Mouse (Mus musculus) lung, embryonic 15.5 days (tissue): ENCODE results near the gene Thap3. TPM values are rescaled to one million over a fixed set of nuclear protein-coding genes. Genes with fewer than 3 reads are reported as not detected.

Experiments used
- ATAC-seq: fragments of 200-750 bp; cut with Nextera tagmentation; 2 replicates; pipeline ENCODE4 v1.8.0; 2017; ENCODE audit warnings: moderate number of reproducible peaks, borderline replicate concordance; ENCODE audit not compliant: low FRiP score, low TSS enrichment; ENCODE audit errors: extremely low read depth
- H3K27ac ChIP-seq: fragments of 300-500 bp; sonication (generic); 2 replicates; pipeline ENCODE4 v1.5.1; 2015; ENCODE audit warnings: moderate library complexity, mild to moderate bottlenecking, inconsistent platforms
- H3K27me3 ChIP-seq: fragments of 300-500 bp; sonication (generic); 2 replicates; pipeline ENCODE4 v1.6.1; 2015; ENCODE audit warnings: inconsistent platforms
- H3K36me3 ChIP-seq: fragments of 300-500 bp; sonication (generic); 2 replicates; pipeline ENCODE4 v1.6.1; 2015; ENCODE audit warnings: inconsistent platforms
- H3K4me1 ChIP-seq: fragments of 300-500 bp; sonication (generic); 2 replicates; pipeline ENCODE4 v1.6.1; 2015; ENCODE audit warnings: inconsistent platforms
- H3K4me2 ChIP-seq: fragments of 300-500 bp; sonication (generic); 2 replicates; pipeline ENCODE4 v1.6.1; 2015; ENCODE audit warnings: inconsistent platforms, mild to moderate bottlenecking, moderate library complexity
- H3K4me3 ChIP-seq: fragments of 300-500 bp; sonication (generic); 2 replicates; pipeline ENCODE4 v1.5.1; 2015; ENCODE audit warnings: mild to moderate bottlenecking, inconsistent platforms
- H3K9ac ChIP-seq: fragments of 300-500 bp; sonication (generic); 2 replicates; pipeline ENCODE4 v1.6.1; 2015; ENCODE audit warnings: inconsistent platforms
- H3K9me3 ChIP-seq: fragments of 300-500 bp; sonication (generic); 2 replicates; pipeline ENCODE4 v1.6.1; 2016; ENCODE audit warnings: inconsistent platforms
- WGBS: fragments of 180-500 bp; shearing (Covaris S2); methylation state at CpG from one replicate; pipeline ENCODE4 v1.1.7; 2015; 5-methylcytosine and 5-hydroxymethylcytosine counted together
- polyA plus RNA-seq: library from polyadenylated mRNA; unstranded; fragments of >200 nt; fragmentation: Nextera tagmentation; extraction: Ambion mirVana; gene quantifications from 2 replicates; pipeline ENCODE4 v1.2.1, GENCODE M21; 2015

The Thap3 gene
- polyA plus RNA-seq, 1 experiment from 2014 or later, result 41.1 TPM

DNA sequence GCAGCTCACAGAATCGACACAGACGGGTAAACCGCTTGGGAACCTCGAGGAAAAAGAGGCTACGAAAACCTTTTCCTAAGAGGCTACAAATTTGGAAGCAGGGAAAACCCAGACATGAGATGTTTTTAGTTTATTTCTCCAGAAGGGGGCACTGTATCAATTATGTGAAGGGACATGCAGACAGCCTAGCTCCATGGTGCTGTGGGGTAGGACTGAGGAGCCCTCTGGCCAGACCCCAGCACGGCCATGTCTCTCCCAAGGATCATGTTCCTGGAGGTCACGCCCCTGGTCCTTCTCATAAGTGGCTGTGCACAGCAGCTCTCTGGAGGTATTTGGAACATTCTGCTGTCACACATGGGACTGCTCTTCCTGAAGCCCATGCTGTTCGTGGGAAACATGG is 8.1 kb downstream of the Thap3 start:
- WGBS, result 70% methylated on average over 8 of the region's 8 CpGs
- ATAC-seq, result no peak; the same call in 1 of the 2 replicates
- Histone ChIP-seq H3K9me3 (no peaks in the 10 kb centered on the region), H3K27me3 (no peaks in the 10 kb centered on the region), H3K4me1 (0 out of 2 replicates have a peak, but pooled peaks cover under 1% of the 10 kb centered on the region), H3K4me3 (no peak overlapping the region), H3K27ac (no peak overlapping the region), H3K36me3 (peaks cover 43% of the 10 kb centered on the region), H3K4me2 (no peak overlapping the region), H3K9ac (no peak overlapping the region)

DNA sequence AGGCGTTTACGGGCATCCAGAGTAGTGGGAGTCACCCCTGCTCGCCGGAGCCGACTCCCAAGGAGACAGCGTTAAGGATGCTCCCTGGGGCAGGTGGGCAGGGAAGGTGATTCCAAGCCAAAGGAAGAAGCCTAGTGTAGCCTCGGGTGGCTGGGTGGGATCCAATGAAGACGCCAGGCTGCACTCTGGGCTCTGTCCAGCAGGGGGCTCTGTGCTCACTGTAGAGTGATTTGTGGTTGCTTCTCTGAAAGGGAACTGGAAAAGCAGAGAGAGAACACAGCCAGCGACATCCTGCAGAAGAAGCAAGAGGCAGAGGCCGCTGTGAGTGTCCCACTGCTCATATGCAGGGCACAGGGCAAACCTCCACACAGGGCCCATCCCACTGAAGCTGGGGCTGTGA is 11.0 kb downstream of the Thap3 start:
- H3K27me3 ChIP-seq, result no peaks in the 10 kb centered on the region
- no peaks in the 10 kb centered on the region for H3K9me3 ChIP-seq
- H3K9ac ChIP-seq, result no peak overlapping the region
- H3K4me3 ChIP-seq, result no peak overlapping the region
- H3K27ac ChIP-seq, result no peak overlapping the region
- ATAC-seq, result no peak
- 38% methylated on average over 10 of the region's 10 CpGs for WGBS
- no peaks in the 10 kb centered on the region for H3K4me1 ChIP-seq
- no peak overlapping the region for H3K4me2 ChIP-seq
- peaks cover 65% of the 10 kb centered on the region for H3K36me3 ChIP-seq

DNA sequence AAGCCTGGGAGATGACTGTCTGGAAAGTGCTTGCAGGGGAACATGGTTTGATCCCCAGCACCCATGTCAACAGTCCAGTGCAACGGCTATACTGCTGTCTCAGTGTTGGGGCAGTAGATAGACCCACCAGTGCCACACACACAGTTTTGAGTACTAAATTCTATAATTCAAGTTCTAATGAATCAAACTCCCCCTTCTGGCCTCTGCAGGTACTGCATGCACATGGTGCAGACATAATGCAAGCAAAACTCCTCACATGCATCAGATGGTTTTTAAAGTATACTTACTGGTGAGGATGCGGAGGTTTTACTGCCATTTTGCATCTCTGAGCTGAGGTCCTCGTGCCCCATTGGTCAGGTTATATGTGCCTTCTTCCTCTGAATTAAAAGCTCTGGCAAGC is 13.4 kb downstream of the Thap3 start:
- H3K4me3 ChIP-seq, result no peak overlapping the region
- 95% methylated on average over 3 of the region's 3 CpGs for WGBS
- H3K27me3 ChIP-seq, result no peaks in the 10 kb centered on the region
- H3K9me3 ChIP-seq, result no peaks in the 10 kb centered on the region
- H3K4me1 ChIP-seq, result no peaks in the 10 kb centered on the region
- no peak overlapping the region for H3K9ac ChIP-seq
- no peak for ATAC-seq
- no peak overlapping the region for H3K4me2 ChIP-seq
- peaks cover 61% of the 10 kb centered on the region for H3K36me3 ChIP-seq
- no peak overlapping the region for H3K27ac ChIP-seq

DNA sequence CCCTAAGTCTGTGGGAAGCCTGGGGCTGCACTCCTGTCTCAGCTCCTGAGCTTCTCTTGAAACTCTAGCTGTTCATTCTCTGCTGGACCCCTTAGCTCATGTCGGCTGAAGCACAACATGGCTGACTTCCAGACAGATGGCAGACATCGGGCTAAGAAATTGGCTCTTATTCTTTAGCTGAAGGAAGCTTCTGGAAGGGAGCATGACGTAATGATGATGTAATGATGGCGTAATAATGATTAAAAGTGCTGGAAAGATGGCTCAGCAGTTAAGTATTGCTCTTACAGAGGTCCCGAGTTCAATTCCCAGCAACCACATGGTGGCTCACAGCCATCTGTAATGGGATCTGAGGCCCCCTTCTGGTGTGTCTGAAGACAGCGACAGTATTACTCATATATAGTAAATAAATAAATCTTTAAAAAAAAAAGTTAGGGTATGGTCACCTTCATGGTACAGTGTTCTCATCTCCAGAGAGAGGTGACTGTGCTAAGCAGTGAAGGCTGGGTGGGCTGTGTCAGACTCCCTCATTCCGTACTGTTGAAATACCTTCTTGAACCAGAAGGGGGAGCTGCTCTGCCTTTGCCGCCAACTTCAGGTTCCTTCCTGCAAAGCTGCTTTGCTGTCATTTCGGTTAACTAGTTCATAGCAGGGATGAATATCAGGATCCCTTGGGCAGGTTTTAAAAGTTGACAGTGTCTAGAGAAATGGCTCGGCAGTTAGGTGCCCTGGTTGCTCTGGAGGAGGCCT is 16.4 kb downstream of the Thap3 start:
- H3K9ac ChIP-seq, result no peak overlapping the region
- no peaks in the 10 kb centered on the region for H3K9me3 ChIP-seq
- H3K36me3 ChIP-seq, result peaks cover 51% of the 10 kb centered on the region
- no peaks in the 10 kb centered on the region for H3K27me3 ChIP-seq
- H3K27ac ChIP-seq, result no peak overlapping the region
- H3K4me1 ChIP-seq, result no peaks in the 10 kb centered on the region
- no peak for ATAC-seq
- WGBS, result 65% methylated on average over 10 of the region's 10 CpGs
- no peak overlapping the region for H3K4me2 ChIP-seq
- H3K4me3 ChIP-seq, result no peak overlapping the region

DNA sequence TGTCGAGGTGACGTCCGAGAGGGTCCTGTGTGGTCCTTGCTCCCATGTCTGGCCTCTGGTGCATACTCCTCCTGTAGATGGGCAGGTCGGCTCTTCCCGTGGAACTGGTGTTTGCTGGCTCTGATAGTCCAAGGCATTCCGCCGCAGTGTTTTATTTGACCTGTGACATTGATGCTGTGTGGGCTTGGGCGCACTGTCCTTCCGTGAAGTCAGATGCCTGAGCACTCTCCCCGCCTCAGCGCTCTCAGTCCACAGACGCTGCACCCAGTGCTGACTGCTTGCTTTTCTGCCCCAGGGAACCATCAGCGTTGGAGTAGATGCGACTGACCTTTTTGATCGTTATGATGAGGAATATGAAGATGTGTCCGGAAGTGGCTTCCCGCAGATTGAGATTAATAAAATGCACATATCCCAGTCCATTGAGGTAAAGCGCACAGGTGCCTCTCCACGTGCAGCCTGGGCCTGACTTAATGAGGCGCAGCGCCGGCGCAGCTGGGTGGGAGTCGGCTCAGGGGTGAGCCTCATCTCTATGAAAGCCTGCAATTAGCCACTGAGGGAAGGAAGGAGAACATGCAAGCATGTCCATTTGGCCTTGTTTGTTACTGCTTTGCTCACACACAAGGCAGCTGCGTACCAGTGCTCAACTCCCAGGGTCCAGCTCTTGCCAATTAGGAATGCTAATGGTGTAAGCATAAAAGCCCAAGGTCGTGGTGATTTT is 20.4 kb downstream of the Thap3 start:
- Histone ChIP-seq H3K9ac (no peak overlapping the region), H3K4me3 (no peak overlapping the region), H3K27ac (no peak overlapping the region), H3K4me1 (no peaks in the 10 kb centered on the region), H3K4me2 (no peak overlapping the region), H3K36me3 (peaks cover 42% of the 10 kb centered on the region), H3K9me3 (no peaks in the 10 kb centered on the region), H3K27me3 (no peaks in the 10 kb centered on the region)
- no peak for ATAC-seq
- 91% methylated on average over 26 of the region's 26 CpGs for WGBS

DNA sequence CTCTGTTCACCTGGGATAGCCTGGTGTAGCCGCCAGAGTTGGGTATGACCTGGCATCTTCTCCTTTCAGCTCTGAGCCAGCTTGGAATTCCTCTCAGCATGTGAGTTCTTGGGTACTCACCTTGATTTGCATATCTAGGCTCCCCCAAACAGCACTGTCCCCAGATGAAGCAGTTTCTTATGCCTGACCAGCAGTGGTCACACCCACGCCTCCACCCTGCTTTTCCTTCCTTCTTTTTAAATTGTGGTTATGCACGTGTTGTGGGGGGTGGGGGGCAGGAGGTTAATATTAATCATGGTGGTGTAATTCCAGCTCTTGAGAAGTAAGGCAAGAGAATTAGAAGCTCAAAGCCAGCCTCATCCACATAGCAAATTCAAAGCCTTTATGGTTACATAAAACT is 26.0 kb downstream of the Thap3 start:
- WGBS, result 83% methylated on average over 3 of the region's 3 CpGs
- Histone ChIP-seq H3K27ac (no peak overlapping the region), H3K36me3 (peaks cover 52% of the 10 kb centered on the region), H3K9ac (no peak overlapping the region), H3K9me3 (no peaks in the 10 kb centered on the region), H3K4me3 (no peak overlapping the region), H3K4me2 (no peak overlapping the region), H3K4me1 (no peaks in the 10 kb centered on the region), H3K27me3 (no peaks in the 10 kb centered on the region)
- no peak for ATAC-seq

DNA sequence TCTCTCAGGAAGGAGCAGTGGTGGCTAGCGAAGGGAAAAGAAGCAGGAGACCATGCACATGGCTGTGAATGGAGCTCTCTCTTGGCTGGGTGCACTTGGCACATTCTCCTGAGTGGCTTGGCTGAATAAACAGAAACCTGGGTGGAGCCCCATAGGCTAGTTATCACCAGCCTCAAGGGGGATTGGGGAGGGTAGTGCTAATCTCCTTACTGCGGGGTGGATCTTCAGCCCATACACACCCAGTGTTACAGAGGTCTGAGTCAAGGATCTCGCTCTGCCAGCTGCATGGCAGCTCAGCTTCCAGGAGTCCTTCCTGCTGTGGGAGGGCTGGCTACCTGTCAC is 28.3 kb downstream of the Thap3 start:
- no peaks in the 10 kb centered on the region for H3K27me3 ChIP-seq
- 65% methylated on average over 3 of the region's 3 CpGs for WGBS
- peaks cover 64% of the 10 kb centered on the region for H3K36me3 ChIP-seq
- no peaks in the 10 kb centered on the region for H3K4me1 ChIP-seq
- no peak overlapping the region for H3K4me3 ChIP-seq
- no peak overlapping the region for H3K4me2 ChIP-seq
- ATAC-seq, result peak; percentile 63; the same call in 1 of the 2 replicates
- no peak overlapping the region for H3K9ac ChIP-seq
- no peak overlapping the region for H3K27ac ChIP-seq
- no peaks in the 10 kb centered on the region for H3K9me3 ChIP-seq

DNA sequence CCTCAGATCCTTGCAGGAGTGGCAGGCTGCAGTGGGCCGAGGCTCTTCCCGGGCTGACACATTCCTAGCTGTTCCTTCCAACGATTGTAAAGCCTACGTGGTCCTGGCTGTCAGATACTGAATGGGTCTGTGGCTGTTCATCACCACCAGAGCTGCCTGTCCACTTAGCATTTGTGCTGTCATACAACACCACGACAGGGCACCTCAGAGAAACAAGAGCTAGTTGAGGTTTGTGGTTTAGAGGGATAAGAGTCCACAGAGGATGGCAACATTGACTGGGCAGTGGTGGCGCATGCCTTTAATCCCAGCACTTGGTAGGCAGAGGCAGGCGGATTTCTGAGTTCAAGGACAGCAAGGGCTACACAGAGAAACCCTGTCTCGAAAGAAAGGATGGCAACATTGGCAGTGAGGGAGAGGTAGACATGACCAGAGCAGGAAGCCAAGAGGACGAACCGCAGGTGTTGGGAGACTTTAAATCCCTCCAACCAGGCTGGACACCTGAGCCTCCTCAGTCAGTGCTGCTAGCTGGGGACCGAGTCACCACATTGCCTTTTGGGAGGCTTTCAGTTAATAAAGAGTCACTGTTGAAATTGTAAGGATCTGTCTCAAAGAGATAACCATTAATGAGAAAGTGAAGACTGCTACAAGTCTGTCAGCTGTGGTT is 28.8 kb downstream of the Thap3 start:
- no peak for ATAC-seq
- no peaks in the 10 kb centered on the region for H3K4me1 ChIP-seq
- H3K9ac ChIP-seq, result no peak overlapping the region
- WGBS, result 83% methylated on average over 11 of the region's 11 CpGs
- H3K4me2 ChIP-seq, result no peak overlapping the region
- no peak overlapping the region for H3K27ac ChIP-seq
- H3K9me3 ChIP-seq, result no peaks in the 10 kb centered on the region
- H3K36me3 ChIP-seq, result peaks cover 65% of the 10 kb centered on the region
- H3K4me3 ChIP-seq, result no peak overlapping the region
- no peaks in the 10 kb centered on the region for H3K27me3 ChIP-seq

DNA sequence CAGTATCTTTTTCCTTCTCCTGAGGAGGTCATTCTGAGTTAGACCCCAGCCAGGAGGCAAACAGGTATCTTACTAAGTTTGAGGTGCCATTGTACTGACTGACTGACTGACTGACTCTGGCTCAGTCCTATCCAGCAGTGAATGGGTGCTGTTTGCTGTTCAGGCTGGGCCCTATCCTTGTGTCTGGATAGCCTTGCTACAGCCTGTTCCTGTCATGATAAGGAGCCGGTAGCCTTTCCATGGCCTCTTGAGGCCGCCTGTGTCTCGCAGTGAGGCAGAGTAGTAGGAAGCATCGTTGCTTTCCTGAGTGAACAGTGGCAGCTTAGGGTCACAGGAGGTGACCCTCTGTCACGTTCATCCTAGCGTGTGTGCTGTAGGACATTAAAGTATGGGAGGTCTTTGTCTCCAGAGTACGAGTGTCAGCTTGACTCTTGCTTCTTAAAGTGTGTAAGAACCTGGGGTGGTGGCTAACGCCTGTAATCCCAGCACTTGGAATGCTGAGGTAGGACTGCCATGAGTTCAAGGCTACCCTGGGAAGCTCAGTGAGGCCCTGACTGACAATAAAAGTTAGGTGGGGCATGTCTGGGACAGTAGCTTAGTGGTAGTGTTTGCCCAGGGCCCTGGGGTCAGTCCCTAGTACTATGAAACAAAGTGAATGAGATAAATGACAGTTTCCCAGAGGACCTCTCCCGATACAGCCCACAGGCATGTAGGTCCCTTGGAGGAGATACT is 31.0 kb downstream of the Thap3 start:
- Histone ChIP-seq H3K9ac (no peak overlapping the region), H3K4me2 (no peak overlapping the region), H3K36me3 (peaks cover 58% of the 10 kb centered on the region), H3K27me3 (no peaks in the 10 kb centered on the region), H3K9me3 (no peaks in the 10 kb centered on the region), H3K4me3 (no peak overlapping the region), H3K27ac (no peak overlapping the region), H3K4me1 (no peaks in the 10 kb centered on the region)
- ATAC-seq, result no peak; the same call in 1 of the 2 replicates
- 71% methylated on average over 9 of the region's 9 CpGs for WGBS

DNA sequence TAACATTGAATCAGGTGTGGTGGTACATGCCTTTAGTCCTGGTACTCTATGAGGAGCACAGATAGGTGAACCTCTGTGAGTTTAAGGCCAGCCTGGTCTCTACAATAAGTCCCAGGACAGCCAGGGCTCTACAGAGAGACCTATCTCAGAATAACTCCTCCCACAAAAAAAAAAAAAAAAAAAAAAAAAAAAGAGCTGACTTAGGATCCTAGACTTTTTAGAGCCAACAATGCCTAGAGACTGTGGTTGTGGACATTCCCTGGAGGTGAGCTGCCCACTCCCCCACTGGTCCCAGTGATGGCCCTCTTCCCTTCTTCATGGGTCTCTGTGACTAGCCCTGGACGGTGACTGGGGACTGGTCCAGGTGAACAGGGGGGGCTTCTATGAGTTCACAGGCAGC is 33.0 kb downstream of the Thap3 start:
- Histone ChIP-seq H3K9ac (no peak overlapping the region), H3K4me3 (no peak overlapping the region), H3K4me1 (no peaks in the 10 kb centered on the region), H3K36me3 (peaks cover 61% of the 10 kb centered on the region), H3K9me3 (no peaks in the 10 kb centered on the region), H3K27ac (no peak overlapping the region), H3K4me2 (no peak overlapping the region), H3K27me3 (no peaks in the 10 kb centered on the region)
- WGBS, result 91% methylated on average over 1 of the region's 1 CpGs
- no peak for ATAC-seq

DNA sequence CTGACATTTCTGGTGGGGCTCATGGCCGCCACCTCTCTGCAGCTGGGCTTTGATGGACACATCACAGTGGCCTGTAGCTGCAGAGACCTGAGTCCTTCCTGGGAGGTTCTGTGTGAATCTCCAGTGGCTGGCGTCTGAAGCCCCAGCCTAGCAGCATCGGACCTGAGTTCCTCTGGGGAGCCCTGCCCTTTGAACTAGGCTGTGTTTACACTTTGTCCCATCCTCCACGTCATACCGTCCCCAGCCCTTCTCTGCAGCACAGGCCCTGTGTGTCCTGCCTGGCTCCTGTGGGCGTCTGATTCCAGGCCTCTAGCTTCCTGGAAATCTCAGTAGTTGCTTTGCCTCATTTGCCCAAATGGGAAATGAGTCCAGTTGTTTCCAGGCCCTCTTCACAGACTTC is 35.6 kb downstream of the Thap3 start:
- peaks cover 47% of the 10 kb centered on the region for H3K36me3 ChIP-seq
- no peak for ATAC-seq
- 62% methylated on average over 6 of the region's 6 CpGs for WGBS

More for the DNA sequence above, 35.6 kb downstream of the Thap3 start:
- Histone ChIP-seq H3K9ac (no peak overlapping the region), H3K9me3 (no peaks in the 10 kb centered on the region), H3K4me2 (no peak overlapping the region), H3K27ac (no peak overlapping the region), H3K27me3 (no peaks in the 10 kb centered on the region), H3K4me1 (no peaks in the 10 kb centered on the region), H3K4me3 (no peak overlapping the region)
